9 mouse cellular contexts compared by ENCODE assay signal in genomic region chr3:107113771-107114737, GRCm38 (mm10). TPM values are rescaled to one million over a fixed set of nuclear protein-coding genes. Genes with fewer than 3 reads are reported as not detected.
DNase-seq lines count a peak whose midpoint lies in the region; ATAC-seq lines count a peak whose summit lies in the region.
"Had no signal": no experiment of that assay in that cellular context is flagged by ENCODE, and none has a peak within 500 bp of the region (broad histone marks: within the 10 kb centered on the region; RNA-seq: fewer than 3 reads in every experiment).

No protein-coding gene starts in this region.

- H3K4me3 ChIP-seq in forebrain, embryonic 13.5 days: peak overlapping the region; percentile 15
- 0 out of 2 replicates have a peak overlapping the region, but pooled peaks have one; percentile 13 for H3K4me3 ChIP-seq in hindbrain, embryonic 16.5 days (ENCODE audit: low read length)
- peak overlapping the region; percentile 20 for H3K4me3 ChIP-seq in midbrain, embryonic 14.5 days (replicated peaks; ENCODE audit: low read depth, low read length)
- H3K4me3 ChIP-seq: erythroblast, embryonic 14.5 days had no signal

- peak; percentile 96 for ATAC-seq in forebrain, embryonic 13.5 days
- ATAC-seq in hindbrain, embryonic 16.5 days: peak; percentile 89
- ATAC-seq in midbrain, embryonic 14.5 days (ENCODE audit: low FRiP score, low TSS enrichment): peak; percentile 90

- H3K27me3 ChIP-seq in forebrain, embryonic 13.5 days: no peaks in the 10 kb centered on the region
- H3K27me3 ChIP-seq in hindbrain, embryonic 16.5 days (replicated peaks; ENCODE audit: control insufficient read depth, insufficient read depth, low read length): no peaks in the 10 kb centered on the region
- no peaks in the 10 kb centered on the region for H3K27me3 ChIP-seq in midbrain, embryonic 14.5 days (ENCODE audit: control insufficient read depth, insufficient read depth, low read length)

- H3K4me1 ChIP-seq in forebrain, embryonic 13.5 days: peaks cover 17% of the 10 kb centered on the region
- H3K4me1 ChIP-seq in hindbrain, embryonic 16.5 days (ENCODE audit: control insufficient read depth, insufficient read depth, low read depth, low read length): peaks cover 17% of the 10 kb centered on the region
- peaks cover 25% of the 10 kb centered on the region for H3K4me1 ChIP-seq in midbrain, embryonic 14.5 days (ENCODE audit: control insufficient read depth, insufficient read depth, low read length)

- 0 out of 2 replicates have a peak overlapping the region, but pooled peaks have one; percentile 18 for H3K9ac ChIP-seq in forebrain, embryonic 13.5 days
- H3K9ac ChIP-seq in hindbrain, embryonic 16.5 days (ENCODE audit: low read depth, low read length): no peak overlapping the region
- H3K9ac ChIP-seq in midbrain, embryonic 14.5 days (replicated peaks; ENCODE audit: low read length): peak overlapping the region; percentile 27; the same call in 1 of the 2 replicates

- WGBS in forebrain, embryonic 13.5 days: 24% methylated on average over 14 of the region's 14 CpGs
- 20% methylated on average over 14 of the region's 14 CpGs for WGBS in hindbrain, embryonic 16.5 days
- WGBS in midbrain, embryonic 14.5 days: 14% methylated on average over 14 of the region's 14 CpGs

- H3K27ac ChIP-seq in forebrain, embryonic 13.5 days: peak overlapping the region; percentile 59
- H3K27ac ChIP-seq in hindbrain, embryonic 16.5 days (ENCODE audit: low read depth, low read length): peak overlapping the region; percentile 48
- H3K27ac ChIP-seq in midbrain, embryonic 14.5 days (replicated peaks; ENCODE audit: low read depth, low read length): peak overlapping the region; percentile 87

- H3K9me3 ChIP-seq in forebrain, embryonic 13.5 days (replicated peaks): no peaks in the 10 kb centered on the region
- H3K9me3 ChIP-seq in hindbrain, embryonic 16.5 days (ENCODE audit: control insufficient read depth, low read length): no peaks in the 10 kb centered on the region
- no peaks in the 10 kb centered on the region for H3K9me3 ChIP-seq in midbrain, embryonic 14.5 days (ENCODE audit: control insufficient read depth, low read length)

- peak; percentile 62 to 78 for DNase-seq in left cerebral cortex, adult 18-20 months (ENCODE audit: low spot score in 2 of 2)
- no peak for DNase-seq in left cerebral cortex, adult 11 months (ENCODE audit: low spot score)
- peak; percentile 87 for DNase-seq in midbrain, embryonic 14.5 days
- DNase-seq in spleen, postnatal 10 days (ENCODE audit: low spot score in 2 of 2): no peak
- DNase-seq in MN1 (ENCODE audit: low spot score): no peak
- no peak for DNase-seq in spleen, adult 18-20 months

- peak overlapping the region; percentile 49 for H3K4me2 ChIP-seq in forebrain, embryonic 13.5 days
- peak overlapping the region; percentile 40 for H3K4me2 ChIP-seq in hindbrain, embryonic 16.5 days (ENCODE audit: low read length)
- peak overlapping the region; percentile 42 for H3K4me2 ChIP-seq in midbrain, embryonic 14.5 days (ENCODE audit: low read length)

- no peaks in the 10 kb centered on the region for H3K36me3 ChIP-seq in forebrain, embryonic 13.5 days (ENCODE audit: poor library complexity, severe bottlenecking)
- H3K36me3 ChIP-seq in hindbrain, embryonic 16.5 days (ENCODE audit: control insufficient read depth, insufficient read depth, low read length): no peaks in the 10 kb centered on the region
- 0 out of 2 replicates have a peak, but pooled peaks cover under 1% of the 10 kb centered on the region for H3K36me3 ChIP-seq in midbrain, embryonic 14.5 days (ENCODE audit: control insufficient read depth, insufficient read depth, low read length)

RNA-seq across cellular contexts. Expression of gene Kcna2, which starts 13.1 kb away (rescaled TPM):
- total RNA-seq in left cerebral cortex, adult 18-20 months (2021): 100 to 1,000 TPM; 133 to 160 TPM
- 0.37 and 0.49 TPM in 2 replicates for polyA plus RNA-seq in forebrain, embryonic 13.5 days (2015; fragmentation: Nextera tagmentation; extraction: Ambion mirVana)
- 1.9 and 2.6 TPM in 2 replicates for polyA plus RNA-seq in hindbrain, embryonic 16.5 days (2015; fragmentation: Nextera tagmentation; extraction: Ambion mirVana)
- polyA plus RNA-seq in midbrain, embryonic 14.5 days (2014; fragmentation: Nextera tagmentation; extraction: Ambion mirVana): 1.5 and 2.0 TPM in 2 replicates

Comparison
In these comparisons a context has a peak if more than half of its experiments do, and no peak if none do; other contexts are left out.
1. DNase-seq: peak in left cerebral cortex, adult 18-20 months (2 of 2) and midbrain, embryonic 14.5 days (single experiment); none in left cerebral cortex, adult 11 months (single experiment), spleen, postnatal 10 days (0 of 2), MN1 (single experiment) and spleen, adult 18-20 months (0 of 2).
2. Peak in every context shown above with its lines, with median percentiles within 50 percentile points of each other: ATAC-seq, H3K27ac ChIP-seq, H3K4me2 ChIP-seq and H3K4me3 ChIP-seq.